Mouse (Mus musculus) kidney, postnatal 0 days (tissue): ENCODE data around the gene Coil. TPM values are rescaled to one million over a fixed set of nuclear protein-coding genes. Genes with fewer than 3 reads are reported as not detected.
"Not testable (repeated sequence)": the region's sequence is repeated elsewhere in the genome, so short reads cannot be mapped to it uniquely, and the experiment has no call there.

Source experiments
- ATAC-seq: fragments of 200-750 bp; cut with Nextera tagmentation; replicated peaks from 2 replicates; pipeline ENCODE4 v1.8.0; 2017; ENCODE audit warnings: low read depth, moderate number of reproducible peaks, moderate TSS enrichment, moderate library complexity; ENCODE audit not compliant: low FRiP score
- DNase-seq: peaks from one replicate; pipeline ENCODE4 v3.0.0-alpha.2; 2016; ENCODE audit warnings: low spot score
- H3K27ac ChIP-seq: fragments of 300-500 bp; sonication (generic); 2 replicates; pipeline ENCODE4 v1.5.1; 2014; ENCODE audit warnings: mild to moderate bottlenecking
- H3K27me3 ChIP-seq: fragments of 300-500 bp; sonication (generic); 2 replicates; pipeline ENCODE4 v1.6.1; 2014; ENCODE audit warnings: low read length, mixed read lengths; ENCODE audit not compliant: insufficient read depth
- H3K36me3 ChIP-seq: fragments of 300-500 bp; sonication (generic); 2 replicates; pipeline ENCODE4 v1.6.1; 2014; ENCODE audit warnings: low read length, mixed read lengths; ENCODE audit not compliant: insufficient read depth
- H3K4me1 ChIP-seq: fragments of 300-500 bp; sonication (generic); replicated peaks from 2 replicates; pipeline ENCODE4 v1.6.1; 2014; ENCODE audit warnings: antibody characterized with exemption, low read length, mixed read lengths; ENCODE audit not compliant: insufficient read depth
- H3K4me2 ChIP-seq: fragments of 300-500 bp; sonication (generic); 2 replicates; pipeline ENCODE4 v1.6.1; 2014; ENCODE audit warnings: mild to moderate bottlenecking, low read length, moderate library complexity, mixed read lengths
- H3K4me3 ChIP-seq: fragments of 300-500 bp; sonication (generic); replicated peaks from 2 replicates; pipeline ENCODE4 v1.5.1; 2014; ENCODE audit warnings: low read depth, low read length
- H3K9ac ChIP-seq: fragments of 300-500 bp; sonication (generic); 2 replicates; pipeline ENCODE4 v1.6.1; 2014; ENCODE audit warnings: low read depth, low read length
- H3K9me3 ChIP-seq: fragments of 300-500 bp; sonication (generic); replicated peaks from 2 replicates; pipeline ENCODE4 v1.6.1; 2016; ENCODE audit warnings: low read length, inconsistent platforms, mixed read lengths
- CTCF ChIP-seq: IDR thresholded peaks from 2 replicates; pipeline ENCODE4 v1.5.1; 2016; ENCODE audit warnings: antibody characterized with exemption, low read depth, mild to moderate bottlenecking, moderate library complexity
- WGBS: fragments of 180-500 bp; shearing (Covaris S2); extraction: QIAGEN DNeasy Blood & Tissue Kit; methylation state at CpG from one replicate; pipeline ENCODE4 v1.1.7; 2014; 5-methylcytosine and 5-hydroxymethylcytosine counted together
- polyA plus RNA-seq: library from polyadenylated mRNA; unstranded; fragments of >200 nt; fragmentation: Nextera tagmentation; extraction: Ambion mirVana; gene quantifications from 2 replicates; pipeline ENCODE4 v1.2.1, GENCODE M21; 2015

Gene Coil
- polyA plus RNA-seq, 1 experiment from 2014 or later, result 10.9 TPM

DNA sequence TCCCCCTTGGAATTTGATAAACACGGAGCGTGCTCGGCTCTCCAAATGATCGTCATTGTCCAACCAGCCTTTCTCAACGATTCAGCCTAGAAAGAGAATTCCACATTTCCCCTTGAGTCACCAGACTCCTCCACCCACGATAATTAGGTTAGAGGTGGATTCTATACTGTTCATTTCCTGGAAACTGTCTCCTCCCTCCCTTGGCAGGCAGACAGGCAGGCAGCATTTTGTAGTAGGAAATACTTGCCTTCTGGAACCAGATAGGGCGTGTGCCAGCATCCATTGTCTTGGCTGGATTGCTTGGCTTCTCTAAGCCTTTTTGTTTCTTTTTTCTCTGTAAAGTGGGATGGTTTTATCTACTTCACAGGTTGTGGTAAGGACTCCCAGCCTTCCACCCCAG is 26.4 kb downstream of the Coil start:
- Histone ChIP-seq H3K4me1 (peaks cover 12% of the 10 kb centered on the region; the same call in 1 of the 2 replicates), H3K4me3 (no peak overlapping the region), H3K9me3 (no peaks in the 10 kb centered on the region), H3K27ac (peak overlapping the region; percentile 37; the same call in 1 of the 2 replicates), H3K27me3 (no peaks in the 10 kb centered on the region), H3K4me2 (no peak overlapping the region), H3K36me3 (no peaks in the 10 kb centered on the region), H3K9ac (no peak overlapping the region)
- ATAC-seq, result no peak
- peak; percentile 46 for DNase-seq
- TF ChIP-seq CTCF, result no peak
- 55% methylated on average over 7 of the region's 7 CpGs for WGBS

DNA sequence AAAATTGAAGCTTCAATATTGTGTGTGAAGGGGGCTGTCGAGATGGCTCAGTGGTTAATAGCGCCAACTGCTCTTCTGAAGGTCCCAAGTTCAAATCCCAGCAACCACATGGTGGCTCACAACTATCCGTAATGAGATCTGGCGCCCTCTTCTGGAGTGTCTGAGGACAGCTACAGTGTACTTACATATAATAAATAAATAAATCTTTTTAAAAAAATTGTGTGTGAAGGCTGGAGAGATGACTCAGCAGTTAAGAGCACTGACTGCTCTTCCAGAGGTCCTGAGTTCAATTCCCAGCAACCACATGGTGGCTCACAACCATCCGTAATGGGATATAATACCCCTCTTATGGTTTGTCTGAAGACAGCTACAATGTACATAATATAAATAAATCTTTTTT is 27.3 kb downstream of the Coil start:
- TF ChIP-seq CTCF, result peak; percentile 32; the same call in 1 of the 2 replicates
- 83% methylated on average over 5 of the region's 5 CpGs for WGBS
- not testable (repeated sequence) for H3K27me3 ChIP-seq, H3K9ac ChIP-seq, DNase-seq, H3K27ac ChIP-seq, ATAC-seq, H3K4me3 ChIP-seq, H3K9me3 ChIP-seq, H3K4me2 ChIP-seq, H3K36me3 ChIP-seq
- H3K4me1 ChIP-seq, result peaks cover 15% of the 10 kb centered on the region; the same call in 1 of the 2 replicates

DNA sequence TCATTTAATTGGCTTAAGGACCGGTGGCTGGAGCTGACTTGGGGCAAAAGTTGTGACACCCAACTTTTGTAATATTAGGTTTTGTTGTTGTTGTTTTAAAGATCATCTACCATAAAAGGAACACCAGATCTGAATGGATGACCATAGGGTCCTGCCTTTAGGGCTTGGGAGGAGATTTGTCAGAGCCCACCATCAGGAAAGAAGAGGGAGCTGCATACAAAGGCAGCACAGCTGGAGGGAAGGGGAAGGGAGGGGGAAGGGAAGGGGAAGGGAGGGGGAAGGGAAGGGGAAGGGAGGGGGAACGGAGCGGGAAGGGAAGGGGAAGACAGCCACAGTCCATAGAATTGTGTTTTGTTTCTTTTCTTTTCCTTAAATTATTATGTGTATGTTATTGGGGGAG is 28.4 kb downstream of the Coil start:
- no peak for TF ChIP-seq CTCF
- peak overlapping the region; percentile 83; the same call in 1 of the 2 replicates for H3K4me2 ChIP-seq

DNA sequence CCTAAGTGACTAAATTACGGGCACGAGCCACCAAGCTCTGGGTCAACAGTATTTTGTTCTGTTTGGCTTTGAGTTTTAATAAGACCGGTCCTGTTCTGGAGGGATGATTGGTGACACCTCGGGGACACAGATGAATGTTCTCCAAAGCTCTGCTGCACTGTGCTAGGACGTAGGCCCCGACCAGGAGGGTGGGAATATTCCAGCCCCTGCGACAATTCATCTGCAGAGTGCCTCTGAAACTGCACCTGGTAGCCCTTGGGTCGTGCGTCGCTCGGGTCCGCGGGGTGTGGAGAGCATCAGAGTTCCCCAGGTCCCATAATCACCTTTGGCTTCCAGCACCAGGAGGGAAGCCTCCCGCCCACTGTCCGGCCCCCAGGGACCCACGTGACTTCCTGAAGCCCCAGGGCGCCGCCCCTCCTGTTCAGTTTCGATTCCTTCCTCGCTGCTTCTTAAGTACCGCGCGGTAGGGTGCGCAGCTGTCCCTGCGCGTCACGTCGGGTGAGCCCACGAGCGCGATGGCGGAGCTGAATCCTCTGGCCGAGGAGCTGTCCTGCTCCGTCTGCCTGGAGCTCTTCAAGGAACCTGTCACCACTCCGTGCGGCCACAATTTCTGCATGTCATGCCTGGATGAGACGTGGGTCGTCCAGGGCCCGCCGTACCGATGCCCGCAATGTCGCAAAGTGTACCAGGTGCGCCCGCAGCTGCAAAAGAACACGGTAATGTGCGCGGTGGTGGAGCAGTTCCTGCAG is 29.1 kb downstream of the Coil start, which contains the start of gene Trim25:
Trim25 (plus strand) TSS at position 403 of the 749 bp plus-strand sequence.
- no peaks in the 10 kb centered on the region for H3K36me3 ChIP-seq
- no peaks in the 10 kb centered on the region for H3K27me3 ChIP-seq
- 2% methylated on average over 48 of the region's 48 CpGs for WGBS
- ATAC-seq, result peak; percentile 91
- peak within 1 kb of the TSS; percentile 86 for H3K9ac ChIP-seq
- peak; percentile 25; the same call in 1 of the 2 replicates for TF ChIP-seq CTCF
- H3K4me1 ChIP-seq, result peaks cover 24% of the 10 kb centered on the region; the same call in 1 of the 2 replicates
- H3K4me2 ChIP-seq, result peak within 1 kb of the TSS; percentile 83
- peak; percentile 97 for DNase-seq
- H3K27ac ChIP-seq, result peak within 1 kb of the TSS; percentile 73
- peak within 1 kb of the TSS; percentile 76 for H3K4me3 ChIP-seq
- H3K9me3 ChIP-seq, result no peaks in the 10 kb centered on the region

More for the DNA sequence above, 28.4 kb downstream of the Coil start:
- Histone ChIP-seq H3K27me3 (no peaks in the 10 kb centered on the region), H3K27ac (peak overlapping the region; percentile 73; the same call in 1 of the 2 replicates), H3K36me3 (no peaks in the 10 kb centered on the region), H3K9ac (no peak overlapping the region), H3K4me3 (no peak overlapping the region), H3K4me1 (peaks cover 24% of the 10 kb centered on the region; the same call in 1 of the 2 replicates), H3K9me3 (no peaks in the 10 kb centered on the region)
- no peak for DNase-seq
- WGBS, result 33% methylated on average over 3 of the region's 3 CpGs
- ATAC-seq, result no peak

DNA sequence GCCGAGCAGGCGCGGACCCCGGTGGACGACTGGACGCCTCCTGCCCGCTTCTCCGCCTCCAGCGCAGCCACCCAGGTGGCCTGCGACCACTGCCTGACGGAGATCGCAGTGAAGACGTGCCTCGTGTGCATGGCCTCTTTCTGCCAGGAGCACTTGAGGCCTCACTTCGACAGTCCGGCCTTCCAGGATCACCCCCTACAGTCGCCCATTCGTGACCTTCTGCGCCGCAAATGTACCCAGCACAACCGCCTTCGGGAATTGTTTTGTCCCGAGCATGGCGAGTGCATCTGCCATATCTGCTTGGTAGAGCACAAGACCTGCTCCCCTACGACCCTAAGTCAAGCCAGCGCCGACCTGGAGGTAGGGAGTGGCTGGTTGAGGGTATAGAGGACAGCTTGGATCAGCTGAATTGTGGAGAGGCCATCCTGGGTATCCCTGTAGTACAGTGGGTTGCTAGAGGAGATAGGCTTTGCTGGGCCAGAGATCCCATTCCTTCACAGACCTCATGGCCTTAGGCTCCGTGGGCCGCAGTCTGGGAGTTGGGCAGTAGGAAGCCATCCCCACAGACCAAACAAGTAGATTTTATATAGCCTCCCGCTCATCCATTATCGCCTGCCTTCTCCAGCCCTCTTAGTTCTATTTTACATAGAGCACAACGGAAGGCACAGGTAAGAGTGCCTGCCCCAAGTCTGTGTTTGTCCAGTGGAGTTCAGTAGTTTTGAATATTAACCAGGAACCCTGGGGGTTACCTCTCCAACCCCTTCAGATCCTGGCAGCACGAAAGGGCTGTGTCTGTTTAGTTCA is 29.9 kb downstream of the Coil start:
- Histone ChIP-seq H3K4me3 (peak overlapping the region; percentile 76), H3K27me3 (no peaks in the 10 kb centered on the region), H3K36me3 (peaks cover 5% of the 10 kb centered on the region; the same call in 1 of the 2 replicates), H3K9me3 (no peaks in the 10 kb centered on the region), H3K4me1 (peaks cover 24% of the 10 kb centered on the region; the same call in 1 of the 2 replicates), H3K9ac (peak overlapping the region; percentile 86), H3K27ac (peak overlapping the region; percentile 73), H3K4me2 (peak overlapping the region; percentile 83)
- TF ChIP-seq CTCF, result no peak
- WGBS, result 27% methylated on average over 33 of the region's 33 CpGs
- DNase-seq, result no peak
- no peak; the same call in 1 of the 2 replicates for ATAC-seq

DNA sequence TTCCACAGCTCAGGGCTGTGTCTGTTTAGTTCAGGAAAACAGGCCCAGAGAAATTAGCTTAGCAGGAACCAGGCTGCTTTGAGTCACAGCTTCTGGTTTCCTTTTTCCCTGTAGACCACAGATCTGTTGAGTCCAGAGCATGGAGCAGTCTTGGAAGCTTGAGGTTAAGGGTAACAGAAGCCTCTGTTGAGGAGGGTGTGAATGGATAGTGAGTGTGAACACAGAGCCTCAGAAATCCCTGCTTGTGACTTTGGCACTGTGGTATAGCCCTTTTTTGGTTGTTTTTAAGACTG is 30.4 kb downstream of the Coil start:
- Histone ChIP-seq H3K9ac (peak overlapping the region; percentile 86; the same call in 1 of the 2 replicates), H3K4me2 (peak overlapping the region; percentile 83), H3K36me3 (peaks cover 5% of the 10 kb centered on the region; the same call in 1 of the 2 replicates), H3K27me3 (no peaks in the 10 kb centered on the region), H3K9me3 (no peaks in the 10 kb centered on the region), H3K27ac (0 out of 2 replicates have a peak overlapping the region, but pooled peaks have one; percentile 31), H3K4me3 (peak overlapping the region; percentile 76), H3K4me1 (peaks cover 24% of the 10 kb centered on the region; the same call in 1 of the 2 replicates)
- no peak for DNase-seq
- no peak for TF ChIP-seq CTCF
- ATAC-seq, result no peak
